Mouse (Mus musculus) adrenal gland, postnatal 0 days (tissue): ENCODE measurements around the gene Lypd6b. TPM values are rescaled to one million over a fixed set of nuclear protein-coding genes. Genes with fewer than 3 reads are reported as not detected.

Source experiments
- polyA plus RNA-seq: library from polyadenylated mRNA; unstranded; fragments of >200 nt; fragmentation: Nextera tagmentation; extraction: Ambion mirVana; gene quantifications from 2 replicates; pipeline ENCODE4 v1.2.1, GENCODE M21; 2015

Gene Lypd6b
- 0.58 and 1.1 TPM in 2 replicates for polyA plus RNA-seq

GRCm38 (mm10) chr2:49787376-49788050 lies at the start of gene Lypd6b:
Lypd6b (plus strand) TSS chr2:49787688.

Other genes starting within 250 kb of the Lypd6b start
- 12.8 and 31.1 TPM in 2 replicates for gene Kif5c, start 168.4 kb upstream of the Lypd6b start, polyA plus RNA-seq